Mouse (Mus musculus) heart, adult 2 months (tissue): ENCODE measurements around the gene Xk. TPM values are rescaled to one million over a fixed set of nuclear protein-coding genes. Genes with fewer than 3 reads are reported as not detected.
A peak's percentile ranks its signal among the peaks of the same experiment; 100 is the strongest.
"Not testable (repeated sequence)": the region's sequence is repeated elsewhere in the genome, so short reads cannot be mapped to it uniquely, and the experiment has no call there.

Experiments used
- DNase-seq, 2 experiments: peaks; one replicate each; pipeline ENCODE4 v3.0.0; 2021
- H3K27ac ChIP-seq: fragments of 200-600 bp; 2 replicates; pipeline ENCODE4 v1.8.1; 2022
- H3K27me3 ChIP-seq: fragments of 200-500 bp; 2 replicates; pipeline ENCODE4 v1.6.1; 2012; ENCODE audit warnings: mild to moderate bottlenecking, low read length, inconsistent platforms, mixed read lengths; ENCODE audit not compliant: control insufficient read depth, insufficient read depth
- H3K36me3 ChIP-seq: fragments of 200-500 bp; 2 replicates; pipeline ENCODE4 v1.6.1; 2012; ENCODE audit warnings: low read length, inconsistent platforms; ENCODE audit not compliant: control insufficient read depth, insufficient read depth
- H3K4me1 ChIP-seq: fragments of 200-500 bp; 2 replicates; pipeline ENCODE4 v1.6.1; 2011; ENCODE audit warnings: low read length; ENCODE audit not compliant: control insufficient read depth, insufficient read depth
- H3K4me3 ChIP-seq: fragments of 200-600 bp; 2 replicates; pipeline ENCODE4 v1.8.1; 2022
- H3K79me2 ChIP-seq: fragments of 200-500 bp; replicated peaks from 2 replicates; pipeline ENCODE4 v1.6.1; 2012; ENCODE audit warnings: mild to moderate bottlenecking, inconsistent platforms, low read length, moderate library complexity, mixed read lengths; ENCODE audit not compliant: control insufficient read depth, insufficient read depth
- H3K9ac ChIP-seq: fragments of 200-500 bp; 2 replicates; pipeline ENCODE4 v1.6.1; 2012; ENCODE audit warnings: low read depth, mild to moderate bottlenecking, control low read depth, inconsistent platforms, low read length, mixed read lengths
- CTCF ChIP-seq: fragments of 200-600 bp; IDR thresholded peaks from 2 replicates; pipeline ENCODE4 v1.8.1; 2022; ENCODE audit warnings: antibody characterized with exemption, mild to moderate bottlenecking, moderate library complexity
- EP300 ChIP-seq: fragments of 200-500 bp; IDR thresholded peaks from 2 replicates; pipeline ENCODE4 v1.6.1; 2011; ENCODE audit warnings: low read depth, low read length, control low read depth; ENCODE audit not compliant: insufficient read depth
- POLR2A ChIP-seq: fragments of 200-500 bp; IDR thresholded peaks from 2 replicates; pipeline ENCODE4 v1.6.1; 2011; ENCODE audit warnings: mild to moderate bottlenecking, low read depth, low read length, control low read depth; ENCODE audit not compliant: insufficient read depth
- WGBS: fragments of 180-500 bp; shearing (Covaris S2); methylation state at CpG from one replicate; pipeline ENCODE4 v1.1.7; 2018; 5-methylcytosine and 5-hydroxymethylcytosine counted together
- intact Hi-C: fragments of 180-260 bp; cut with DNase I; formaldehyde crosslinking; loops from one replicate; pipeline ENCODE4 v1.15.1; 2025
- polyA plus RNA-seq: library from polyadenylated mRNA; depleted of rRNA; stranded (reverse); fragments of >200 nt; gene quantifications from 2 replicates; pipeline ENCODE4 v1.2.3, GENCODE M21; 2012
- total RNA-seq, 2 experiments: library from RNA; stranded (reverse); gene quantifications; 2 replicates each; pipeline ENCODE4 v1.2.3; 2021

Gene Xk
- total and polyA plus RNA-seq, 3 experiments, result 3.3 to 8.2 (median 7.3) TPM

GRCm38 (mm10) chrX:9271112-9271511, 1.4 kb upstream of the Xk start:
- DNase-seq, result peak in 1 of 2 experiments; percentile 7
- no peak overlapping the region for H3K9ac ChIP-seq
- H3K4me1 ChIP-seq, result no peaks in the 10 kb centered on the region; the same call in 1 of the 2 replicates
- intact Hi-C loops, result loop anchor here (5.0 kb wide), 1 partner anchor 74 kb away; the partner anchor contains the start of gene Lancl3
- 41% methylated on average over 3 of the region's 3 CpGs for WGBS
- H3K36me3 ChIP-seq, result no peaks in the 10 kb centered on the region; the same call in 1 of the 2 replicates
- no peak overlapping the region for H3K4me3 ChIP-seq
- H3K79me2 ChIP-seq, result no peaks in the 10 kb centered on the region
- H3K27ac ChIP-seq, result peak overlapping the region; percentile 68
- H3K27me3 ChIP-seq, result no peaks in the 10 kb centered on the region
- TF ChIP-seq POLR2A, result no peak
- TF ChIP-seq EP300, result no peak
- TF ChIP-seq CTCF, result no peak

GRCm38 (mm10) chrX:9271947-9272459, 553 bp upstream of the Xk start:
- Histone ChIP-seq H3K27me3 (no peaks in the 10 kb centered on the region), H3K4me3 (peak overlapping the region; percentile 56), H3K9ac (peak overlapping the region; percentile 66), H3K4me1 (no peaks in the 10 kb centered on the region; the same call in 1 of the 2 replicates), H3K79me2 (no peaks in the 10 kb centered on the region), H3K36me3 (no peaks in the 10 kb centered on the region; the same call in 1 of the 2 replicates), H3K27ac (peak overlapping the region; percentile 68)
- WGBS, result 14% methylated on average over 8 of the region's 8 CpGs
- intact Hi-C loops, result loop anchor here (5.0 kb wide), 1 partner anchor 75 kb away; the partner anchor contains the start of gene Lancl3
- no peak for DNase-seq
- no peak for TF ChIP-seq EP300
- no peak for TF ChIP-seq POLR2A
- no peak for TF ChIP-seq CTCF

GRCm38 (mm10) chrX:9273377-9274002, 934 bp downstream of the Xk start:
- H3K36me3 ChIP-seq, result no peaks in the 10 kb centered on the region; the same call in 1 of the 2 replicates
- no peaks in the 10 kb centered on the region; the same call in 1 of the 2 replicates for H3K4me1 ChIP-seq
- DNase-seq, result no peak
- H3K4me3 ChIP-seq, result peak overlapping the region; percentile 56
- H3K27ac ChIP-seq, result peak overlapping the region; percentile 68; the same call in 1 of the 2 replicates
- no peaks in the 10 kb centered on the region for H3K27me3 ChIP-seq
- WGBS, result 53% methylated on average over 12 of the region's 12 CpGs
- TF ChIP-seq POLR2A, result no peak
- no peak for TF ChIP-seq CTCF
- no peak for TF ChIP-seq EP300
- intact Hi-C loops, result loop anchor here (2.0 to 5.0 kb wide), 2 partner anchors 51 to 76 kb away; partner anchors contain the start of gene Lancl3
- no peaks in the 10 kb centered on the region for H3K79me2 ChIP-seq
- H3K9ac ChIP-seq, result no peak overlapping the region; the same call in 1 of the 2 replicates

- WGBS, result 78% methylated on average over 8 of the region's 8 CpGs
- Histone ChIP-seq H3K4me3 (no peak overlapping the region), H3K9ac (no peak overlapping the region), H3K4me1 (no peaks in the 10 kb centered on the region; the same call in 1 of the 2 replicates), H3K27me3 (no peaks in the 10 kb centered on the region), H3K36me3 (no peaks in the 10 kb centered on the region; the same call in 1 of the 2 replicates), H3K27ac (no peak overlapping the region), H3K79me2 (no peaks in the 10 kb centered on the region)
- DNase-seq, result no peak
- no peak for TF ChIP-seq CTCF
- TF ChIP-seq EP300, result no peak
- TF ChIP-seq POLR2A, result no peak
- intact Hi-C loops, result loop anchor here (2.0 to 5.0 kb wide), 2 partner anchors 52 to 77 kb away; partner anchors contain the start of gene Lancl3
These were observed 1.8 kb downstream of the Xk start for GRCm38 (mm10) chrX:9274321-9274720.

GRCm38 (mm10) chrX:9283464-9283863, 10.9 kb downstream of the Xk start, which contains the start of gene H2al1m:
TSS of gene H2al1m (plus strand) at chrX:9283764.
- intact Hi-C loops, H3K9ac ChIP-seq: not testable (repeated sequence)

GRCm38 (mm10) chrX:9293140-9293829, 20.7 kb downstream of the Xk start:
- H3K27me3 ChIP-seq, H3K4me3 ChIP-seq, H3K9ac ChIP-seq, H3K4me1 ChIP-seq, H3K36me3 ChIP-seq, H3K27ac ChIP-seq, DNase-seq, H3K79me2 ChIP-seq, intact Hi-C loops: not testable (repeated sequence)
- WGBS, result 82% methylated on average over 4 of the region's 4 CpGs

More at GRCm38 (mm10) chrX:9283464-9283863, 10.9 kb downstream of the Xk start, which contains the start of gene H2al1m:
- not testable (repeated sequence) for H3K79me2 ChIP-seq, H3K36me3 ChIP-seq, H3K4me3 ChIP-seq, DNase-seq, H3K4me1 ChIP-seq, H3K27me3 ChIP-seq, H3K27ac ChIP-seq
- WGBS, result no CpG with 5 or more reads among the region's 1 CpGs
